Mouse (Mus musculus) forebrain, embryonic 13.5 days (tissue): ENCODE data around the gene Nkx1-2. TPM values are rescaled to one million over a fixed set of nuclear protein-coding genes. Genes with fewer than 3 reads are reported as not detected.

Experiments used
- ATAC-seq: fragments of 200-750 bp; cut with Nextera tagmentation; 2 replicates; pipeline ENCODE4 v1.8.0; 2017
- H3K27ac ChIP-seq: fragments of 300-500 bp; sonication (generic); 2 replicates; pipeline ENCODE4 v1.5.1; 2015; ENCODE audit warnings: inconsistent platforms, mild to moderate bottlenecking, moderate library complexity
- H3K27me3 ChIP-seq: fragments of 300-500 bp; sonication (generic); 2 replicates; pipeline ENCODE4 v1.6.1; 2015; ENCODE audit warnings: mild to moderate bottlenecking, inconsistent platforms
- H3K36me3 ChIP-seq: fragments of 300-500 bp; sonication (generic); 2 replicates; pipeline ENCODE4 v1.6.1; 2015; ENCODE audit warnings: mild to moderate bottlenecking, inconsistent platforms; ENCODE audit not compliant: poor library complexity, severe bottlenecking
- H3K4me1 ChIP-seq: fragments of 300-500 bp; sonication (generic); 2 replicates; pipeline ENCODE4 v1.6.1; 2015; ENCODE audit warnings: inconsistent platforms
- H3K4me2 ChIP-seq: fragments of 300-500 bp; sonication (generic); 2 replicates; pipeline ENCODE4 v1.6.1; 2015; ENCODE audit warnings: inconsistent platforms, mild to moderate bottlenecking, moderate library complexity
- H3K4me3 ChIP-seq: fragments of 300-500 bp; sonication (generic); 2 replicates; pipeline ENCODE4 v1.5.1; 2015; ENCODE audit warnings: mild to moderate bottlenecking, inconsistent platforms
- H3K9ac ChIP-seq: fragments of 300-500 bp; sonication (generic); 2 replicates; pipeline ENCODE4 v1.6.1; 2015; ENCODE audit warnings: mild to moderate bottlenecking, inconsistent platforms
- H3K9me3 ChIP-seq: fragments of 300-500 bp; sonication (generic); replicated peaks from 2 replicates; pipeline ENCODE4 v1.6.1; 2016; ENCODE audit warnings: inconsistent platforms
- WGBS: fragments of 180-500 bp; shearing (Covaris S2); methylation state at CpG from one replicate; pipeline ENCODE4 v1.1.7; 2015; 5-methylcytosine and 5-hydroxymethylcytosine counted together
- polyA plus RNA-seq: library from polyadenylated mRNA; unstranded; fragments of >200 nt; fragmentation: Nextera tagmentation; extraction: Ambion mirVana; gene quantifications from 2 replicates; pipeline ENCODE4 v1.2.1, GENCODE M21; 2015

The Nkx1-2 gene
- polyA plus RNA-seq, 1 experiment from 2014 or later: 0.08 TPM

- Histone ChIP-seq H3K27ac (no peak overlapping the region), H3K36me3 (peaks cover 48% of the 10 kb centered on the region), H3K9ac (no peak overlapping the region), H3K27me3 (no peaks in the 10 kb centered on the region; the same call in 1 of the 2 replicates), H3K4me2 (no peak overlapping the region), H3K9me3 (no peaks in the 10 kb centered on the region), H3K4me1 (no peaks in the 10 kb centered on the region; the same call in 1 of the 2 replicates), H3K4me3 (no peak overlapping the region)
- 90% methylated on average over 5 of the region's 5 CpGs for WGBS
- ATAC-seq: no peak
Observed at GRCm38 (mm10) chr7:132556575-132556974, 42.9 kb downstream of the Nkx1-2 start.

DNA sequence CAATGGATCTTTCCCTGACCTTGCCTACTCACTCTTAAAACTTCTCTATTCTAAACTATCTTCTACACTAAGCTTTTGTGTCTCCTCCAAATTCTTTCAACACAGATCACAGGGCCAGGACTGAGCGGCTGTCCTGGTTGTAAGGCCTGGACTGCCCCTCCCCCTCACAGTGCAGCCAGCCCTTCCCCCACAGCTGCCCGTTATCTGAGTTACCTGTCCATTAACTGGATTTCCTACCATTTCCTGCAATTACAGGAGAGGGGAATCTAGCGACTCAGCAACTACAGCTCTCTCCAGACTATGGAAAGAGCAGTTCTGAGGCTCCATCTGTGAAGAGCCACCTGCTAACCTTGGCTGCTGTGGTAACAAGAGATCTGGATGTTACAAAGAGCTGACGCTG, 43.5 kb downstream of the Nkx1-2 start:
- no peaks in the 10 kb centered on the region; the same call in 1 of the 2 replicates for H3K4me1 ChIP-seq
- WGBS: 37% methylated on average over 4 of the region's 4 CpGs
- no peak overlapping the region for H3K4me3 ChIP-seq
- H3K9ac ChIP-seq: no peak overlapping the region
- no peaks in the 10 kb centered on the region; the same call in 1 of the 2 replicates for H3K27me3 ChIP-seq
- no peak overlapping the region for H3K4me2 ChIP-seq
- ATAC-seq: no peak
- H3K9me3 ChIP-seq: no peaks in the 10 kb centered on the region
- peaks cover 41% of the 10 kb centered on the region for H3K36me3 ChIP-seq
- no peak overlapping the region for H3K27ac ChIP-seq

DNA sequence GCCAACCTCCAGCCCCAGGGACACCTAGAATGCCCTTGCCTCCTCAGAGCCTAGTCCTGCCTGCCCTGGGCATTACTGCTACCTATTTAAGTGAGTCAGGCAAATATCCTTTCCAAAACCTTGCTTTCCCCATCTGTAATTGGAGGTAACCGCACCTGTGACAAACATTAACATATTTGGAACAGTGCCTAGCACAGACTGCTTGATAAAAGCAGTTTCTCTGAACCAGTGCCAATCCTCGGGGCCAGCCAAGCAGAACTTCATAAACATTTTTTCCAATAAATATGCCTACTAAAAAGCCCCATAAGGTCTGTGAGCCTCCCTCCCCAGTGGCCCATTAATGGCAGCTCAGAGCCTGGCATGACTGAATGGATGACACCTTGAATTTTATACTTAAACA, 45.3 kb downstream of the Nkx1-2 start:
- Histone ChIP-seq H3K4me2 (no peak overlapping the region), H3K27me3 (no peaks in the 10 kb centered on the region; the same call in 1 of the 2 replicates), H3K9ac (no peak overlapping the region), H3K27ac (no peak overlapping the region), H3K4me3 (no peak overlapping the region), H3K4me1 (no peaks in the 10 kb centered on the region; the same call in 1 of the 2 replicates), H3K9me3 (no peaks in the 10 kb centered on the region), H3K36me3 (peaks cover 24% of the 10 kb centered on the region)
- no peak for ATAC-seq
- WGBS: 64% methylated on average over 2 of the region's 2 CpGs

DNA sequence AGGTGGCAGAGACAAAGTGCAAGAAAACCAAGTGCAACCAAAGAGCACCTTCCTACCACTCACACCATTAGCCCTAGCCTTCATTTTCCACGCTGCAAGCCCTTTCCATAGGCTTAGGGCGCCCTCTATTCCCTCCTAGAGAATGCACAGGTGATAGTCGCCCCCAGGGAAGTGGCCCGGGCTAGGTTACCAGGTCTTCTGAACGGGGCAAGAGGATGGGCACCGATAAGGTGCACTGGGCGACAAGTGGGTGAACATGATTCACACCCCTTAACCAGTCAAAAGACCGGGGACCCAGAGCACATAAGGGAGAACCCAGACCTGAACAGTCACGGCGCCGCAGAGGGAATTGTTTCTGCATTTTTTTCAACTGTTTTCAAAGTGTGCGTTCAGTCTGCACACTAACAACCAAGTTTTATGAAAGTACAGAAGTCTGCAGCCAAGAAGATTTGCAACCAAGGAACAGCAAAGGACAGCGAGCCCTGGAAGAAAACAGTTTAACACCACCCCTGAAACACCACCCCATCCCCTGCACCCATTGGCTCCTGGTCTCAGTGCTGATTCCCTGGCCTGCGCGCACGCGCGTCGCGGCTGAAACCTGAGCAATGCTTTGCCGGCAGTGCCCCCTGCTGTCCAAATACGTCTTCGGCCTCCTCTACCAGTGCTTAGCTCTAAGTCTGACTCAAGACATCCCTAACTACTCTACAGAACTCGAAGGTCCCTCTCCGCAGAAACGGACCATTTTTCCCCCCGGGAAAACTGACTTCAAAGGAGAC, 47.9 kb downstream of the Nkx1-2 start:
- H3K27ac ChIP-seq: no peak overlapping the region

DNA sequence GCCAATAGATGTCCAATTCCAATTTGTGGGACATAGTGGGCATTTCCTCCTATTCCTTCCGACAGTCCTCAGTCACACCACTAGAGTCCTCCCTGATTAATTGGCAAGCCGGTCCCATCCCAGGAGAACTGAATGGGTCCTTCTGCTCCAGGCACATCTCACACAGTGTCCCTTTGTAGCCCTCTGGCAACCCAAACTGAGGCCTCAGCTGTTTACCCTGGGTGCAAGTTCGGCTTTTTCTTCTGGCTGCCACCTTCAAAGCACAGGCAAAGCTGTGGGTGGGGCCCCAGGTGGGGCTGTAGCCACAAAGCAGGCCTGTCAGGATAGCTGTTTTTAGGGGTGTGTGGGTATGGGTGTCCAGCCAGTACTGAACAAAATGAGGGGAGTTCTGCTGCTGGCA, 52.3 kb downstream of the Nkx1-2 start:
- Histone ChIP-seq H3K27ac (no peak overlapping the region), H3K4me2 (no peak overlapping the region), H3K9ac (no peak overlapping the region), H3K27me3 (no peaks in the 10 kb centered on the region), H3K4me3 (no peak overlapping the region), H3K4me1 (no peaks in the 10 kb centered on the region), H3K9me3 (no peaks in the 10 kb centered on the region), H3K36me3 (no peaks in the 10 kb centered on the region)
- WGBS: 77% methylated on average over 3 of the region's 3 CpGs
- no peak for ATAC-seq

More for the DNA sequence above, 47.9 kb downstream of the Nkx1-2 start:
- Histone ChIP-seq H3K4me1 (no peaks in the 10 kb centered on the region; the same call in 1 of the 2 replicates), H3K9ac (peak overlapping the region; percentile 54), H3K36me3 (0 out of 2 replicates have a peak, but pooled peaks cover under 1% of the 10 kb centered on the region), H3K4me2 (peak overlapping the region; percentile 75), H3K9me3 (no peaks in the 10 kb centered on the region), H3K4me3 (peak overlapping the region; percentile 45), H3K27me3 (no peaks in the 10 kb centered on the region)
- peak; percentile 97 for ATAC-seq
- 2% methylated on average over 27 of the region's 27 CpGs for WGBS

Other genes starting within 250 kb of the Nkx1-2 start
- gene Oat, start 23.2 kb downstream of the Nkx1-2 start, polyA plus RNA-seq: 115 and 123 TPM in 2 replicates
- 14.5 and 16.8 TPM in 2 replicates for gene Lhpp, start 11.0 kb upstream of the Nkx1-2 start, polyA plus RNA-seq
- 31.1 and 33.9 TPM in 2 replicates for gene Fam53b, start 214.2 kb upstream of the Nkx1-2 start, polyA plus RNA-seq